Mouse (Mus musculus) gastrocnemius, postnatal 10 days (tissue): ENCODE measurements around the gene Olfr1229. TPM values are rescaled to one million over a fixed set of nuclear protein-coding genes. Genes with fewer than 3 reads are reported as not detected.

Experiments used
- DNase-seq: peaks from one replicate; pipeline ENCODE4 v3.0.0; 2021; ENCODE audit warnings: mixed read lengths
- long read RNA-seq, 2 experiments: library from polyadenylated mRNA; stranded (forward); transcript quantifications; one replicate each; pipeline ENCODE4 v2.0.0; 2021
- total RNA-seq, 2 experiments: library from RNA; stranded (reverse); gene quantifications; 2 replicates each; pipeline ENCODE4 v1.2.3; 2021

Olfr1229 gene
- total RNA-seq, result not detected
- long read RNA-seq, experiment 1, result 0 reads
- long read RNA-seq, experiment 2, result 0 reads

- no peak for DNase-seq
Observed at GRCm38 (mm10) chr2:89287914-89288313, at the start of gene Olfr1229. Gene Olfr1229 (minus strand): TSS chr2:89288014.

GRCm38 (mm10) chr2:89329575-89329974 is 41.8 kb upstream of the Olfr1229 start, which contains the start of gene Olfr1232:
Gene Olfr1232 (minus strand): TSS chr2:89329675.
- DNase-seq, result no peak

- no peak for DNase-seq
Observed at GRCm38 (mm10) chr2:89306974-89307373, 19.2 kb upstream of the Olfr1229 start, which contains the start of gene Olfr1231. Gene Olfr1231 (minus strand): TSS chr2:89307074.

- no peak for DNase-seq
Observed at GRCm38 (mm10) chr2:89297168-89297567, 9.4 kb upstream of the Olfr1229 start, which contains the start of gene Olfr1230. Gene Olfr1230 (minus strand): TSS chr2:89297268.

GRCm38 (mm10) chr2:89253962-89254361 is 33.9 kb downstream of the Olfr1229 start, which contains the start of gene Olfr1228:
Gene Olfr1228 (minus strand): TSS chr2:89254062.
- no peak for DNase-seq

Other genes with a start within 250 kb of the Olfr1229 start
- gene Olfr1218, start 226.8 kb downstream of the Olfr1229 start, total RNA-seq, result not detected
- gene Olfr1219, start 204.5 kb downstream of the Olfr1229 start, total RNA-seq, result not detected
- gene Olfr1220, start 181.2 kb downstream of the Olfr1229 start, total RNA-seq, result not detected
- gene Olfr1221, start 170.7 kb downstream of the Olfr1229 start, total RNA-seq, result not detected
- not detected for gene Olfr1222, start 155.0 kb downstream of the Olfr1229 start, total RNA-seq
- gene Olfr1223, start 136.5 kb downstream of the Olfr1229 start, total RNA-seq, result not detected
- not detected for gene Olfr1224-ps1, start 123.9 kb downstream of the Olfr1229 start, total RNA-seq
- not detected for gene Olfr1225, start 113.3 kb downstream of the Olfr1229 start, total RNA-seq
- not detected for gene Olfr1226, start 88.0 kb downstream of the Olfr1229 start, total RNA-seq
- not detected for gene Olfr1228, start 34.0 kb downstream of the Olfr1229 start, total RNA-seq
- not detected for gene Olfr1230, start 9.3 kb upstream of the Olfr1229 start, total RNA-seq
- gene Olfr1231, start 19.1 kb upstream of the Olfr1229 start, total RNA-seq, result not detected
- not detected for gene Olfr1232, start 41.7 kb upstream of the Olfr1229 start, total RNA-seq
- gene Olfr1233, start 54.4 kb upstream of the Olfr1229 start, total RNA-seq, result not detected
- not detected for gene Olfr1234, start 76.9 kb upstream of the Olfr1229 start, total RNA-seq
- gene Olfr1238, start 121.7 kb upstream of the Olfr1229 start, total RNA-seq, result not detected
- gene Olfr1239, start 132.4 kb upstream of the Olfr1229 start, total RNA-seq, result not detected
- gene Olfr1240, start 155.0 kb upstream of the Olfr1229 start, total RNA-seq, result not detected
- not detected for gene Olfr1241, start 199.1 kb upstream of the Olfr1229 start, total RNA-seq
- not detected for gene Olfr1242, start 210.3 kb upstream of the Olfr1229 start, total RNA-seq
- not detected for gene Olfr1243, start 243.5 kb upstream of the Olfr1229 start, total RNA-seq